ENCODE assay signal across 8 mouse cellular contexts in the genomic region with DNA sequence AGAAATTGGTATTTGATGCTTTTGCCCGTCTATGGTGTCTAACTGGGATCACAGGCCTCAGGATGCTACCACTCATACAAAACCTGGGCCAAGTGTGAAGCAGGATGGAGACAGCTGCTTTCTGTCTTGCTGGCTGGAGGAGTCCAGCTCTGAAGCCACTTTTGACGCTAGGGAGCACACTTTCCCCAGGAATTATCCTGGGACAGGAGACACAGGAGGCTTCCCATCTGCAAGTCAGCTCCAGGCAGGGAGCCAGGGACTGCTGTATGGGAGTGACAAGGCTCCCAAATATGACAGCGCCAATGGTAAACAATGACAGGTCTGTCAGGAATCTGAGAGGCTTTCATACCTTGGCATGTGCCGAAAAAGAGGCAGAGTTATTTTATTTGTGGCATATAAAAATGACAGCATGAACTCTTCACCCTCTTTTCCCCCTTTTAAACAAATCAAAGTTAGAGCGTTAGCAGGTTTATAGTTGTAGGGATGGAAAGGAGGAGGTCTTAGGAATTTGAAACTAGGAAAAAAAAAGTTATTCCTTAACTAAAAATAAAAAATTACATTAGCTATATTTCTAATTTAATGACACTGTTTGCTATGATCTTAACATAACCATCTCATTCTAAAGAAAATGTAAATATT.
DNase-seq lines count a peak whose midpoint lies in the region; ATAC-seq lines count a peak whose summit lies in the region.
"Had no signal": no experiment of that assay in that cellular context is flagged by ENCODE, and none has a peak within 500 bp of the region (broad histone marks: within the 10 kb centered on the region; RNA-seq: fewer than 3 reads in every experiment).

No protein-coding gene starts in this region.

- H3K4me2 ChIP-seq in kidney, embryonic 15.5 days, result no peak overlapping the region
- H3K4me2 ChIP-seq: embryonic facial prominence, embryonic 12.5 days had no signal

- WGBS in kidney, embryonic 15.5 days, result 26% methylated on average over 5 of the region's 5 CpGs
- 45% methylated on average over 5 of the region's 5 CpGs for WGBS in limb, embryonic 10.5 days

- H3K9me3 ChIP-seq in kidney, embryonic 15.5 days (replicated peaks), result no peaks in the 10 kb centered on the region
- no peaks in the 10 kb centered on the region for H3K9me3 ChIP-seq in limb, embryonic 10.5 days (replicated peaks)
- H3K9me3 ChIP-seq: embryonic facial prominence, embryonic 12.5 days had no signal

- ATAC-seq in frontal cortex, adult (ENCODE audit: low TSS enrichment), result peak; percentile 95
- ATAC-seq in kidney, embryonic 15.5 days (replicated peaks; ENCODE audit: low FRiP score), result peak; percentile 83; the same call in 1 of the 2 replicates

- H3K4me1 ChIP-seq in kidney, embryonic 15.5 days, result no peaks in the 10 kb centered on the region
- H3K4me1 ChIP-seq in limb, embryonic 10.5 days, result no peaks in the 10 kb centered on the region
- H3K4me1 ChIP-seq: embryonic facial prominence, embryonic 12.5 days had no signal

- H3K4me3 ChIP-seq in kidney, embryonic 15.5 days (replicated peaks), result no peak overlapping the region
- no peak overlapping the region for H3K4me3 ChIP-seq in limb, embryonic 10.5 days
- H3K4me3 ChIP-seq: embryonic facial prominence, embryonic 12.5 days had no signal

- no peak overlapping the region for H3K9ac ChIP-seq in kidney, embryonic 15.5 days
- H3K9ac ChIP-seq: embryonic facial prominence, embryonic 12.5 days had no signal

- no peaks in the 10 kb centered on the region for H3K27me3 ChIP-seq in kidney, embryonic 15.5 days
- no peaks in the 10 kb centered on the region for H3K27me3 ChIP-seq in limb, embryonic 10.5 days (ENCODE audit: low read depth, poor library complexity, severe bottlenecking)
- H3K27me3 ChIP-seq: embryonic facial prominence, embryonic 12.5 days had no signal

- DNase-seq in adrenal gland, postnatal 25 days, result peak; percentile 2
- peak; percentile 5 for DNase-seq in cerebellum, adult 9-11 months
- DNase-seq in limb, embryonic 10.5 days (ENCODE audit: low spot score), result peak; percentile 31
- DNase-seq in retina, adult 2 months (ENCODE audit: low read depth, low spot score), result peak; percentile 29
- no peak for DNase-seq in thymus, postnatal 4 days

- H3K36me3 ChIP-seq in kidney, embryonic 15.5 days, result no peaks in the 10 kb centered on the region
- H3K36me3 ChIP-seq in limb, embryonic 10.5 days, result no peaks in the 10 kb centered on the region
- H3K36me3 ChIP-seq: embryonic facial prominence, embryonic 12.5 days had no signal

- H3K27ac ChIP-seq in kidney, embryonic 15.5 days, result no peak overlapping the region
- no peak overlapping the region for H3K27ac ChIP-seq in limb, embryonic 10.5 days
- H3K27ac ChIP-seq: embryonic facial prominence, embryonic 12.5 days had no signal
